Mouse (Mus musculus): ENCODE data around the gene Prr7. TPM values are rescaled to one million over a fixed set of nuclear protein-coding genes. Genes with fewer than 3 reads are reported as not detected.

Gene Prr7
- 10 to 100 TPM in 1 of 2 experiments, 1 to 10 TPM in 1; 8.3 to 10.5 TPM for total RNA-seq (2023)

GRCm38 (mm10) chr13:55464027-55464884, at the start of gene Prr7:
Prr7 (plus strand) TSS chr13:55464267.

GRCm38 (mm10) chr13:55414743-55415380, 49.2 kb upstream of the Prr7 start, which contains the start of gene Pfn3:
Pfn3 (minus strand) TSS chr13:55415232.

GRCm38 (mm10) chr13:55426613-55427012, 37.5 kb upstream of the Prr7 start, which contains the start of gene F12:
F12 (minus strand) TSS chr13:55426793.

GRCm38 (mm10) chr13:55444937-55445315, 19.1 kb upstream of the Prr7 start, which contains the start of gene Grk6:
Grk6 (plus strand) TSS chr13:55445072.

GRCm38 (mm10) chr13:55487578-55488498, 23.8 kb downstream of the Prr7 start, which contains the start of gene Dbn1:
Dbn1 (minus strand) TSS chr13:55488111.

GRCm38 (mm10) chr13:55513111-55513748, 49.2 kb downstream of the Prr7 start, which contains the start of gene Pdlim7:
Pdlim7 (minus strand) TSS chr13:55513676.

Other genes with a start within 250 kb of the Prr7 start
- gene Prelid1, start 143.8 kb upstream of the Prr7 start, total RNA-seq (2023) = 100 to 1,000 TPM; 196 to 208 TPM
- gene Rab24, start 142.3 kb upstream of the Prr7 start, total RNA-seq (2023) = 10 to 100 TPM; 73.9 to 75.8 TPM
- 10 to 100 TPM; 15.2 to 16.0 TPM for gene Mxd3, start 134.4 kb upstream of the Prr7 start, total RNA-seq (2023)
- gene Lman2, start 101.5 kb upstream of the Prr7 start, total RNA-seq (2023) = 10 to 100 TPM; 77.1 to 89.8 TPM
- gene Rgs14, start 94.5 kb upstream of the Prr7 start, total RNA-seq (2023) = 100 to 1,000 TPM; 106 to 113 TPM
- gene Slc34a1, start 66.1 kb upstream of the Prr7 start, total RNA-seq (2023) = not detected
- gene Pfn3, start 49.0 kb upstream of the Prr7 start, total RNA-seq (2023) = not detected
- gene F12, start 37.5 kb upstream of the Prr7 start, total RNA-seq (2023) = 1 to 10 TPM; 2.2 TPM
- 100 to 1,000 TPM; 211 to 221 TPM for gene Grk6, start 19.2 kb upstream of the Prr7 start, total RNA-seq (2023)
- under 1 TPM; 0.20 to 0.47 TPM for gene Dbn1, start 23.8 kb downstream of the Prr7 start, total RNA-seq (2023)
- 100 to 1,000 TPM; 107 to 126 TPM for gene Pdlim7, start 49.4 kb downstream of the Prr7 start, total RNA-seq (2023)
- gene Dok3, start 65.0 kb downstream of the Prr7 start, total RNA-seq (2023) = 100 to 1,000 TPM; 326 to 337 TPM
- gene Ddx41, start 72.4 kb downstream of the Prr7 start, total RNA-seq (2023) = 10 to 100 TPM; 36.1 to 39.6 TPM
- gene Fam193b, start 106.9 kb downstream of the Prr7 start, total RNA-seq (2023) = 10 to 100 TPM; 84.2 to 84.9 TPM
- gene Tmed9, start 109.5 kb downstream of the Prr7 start, total RNA-seq (2023) = 10 to 100 TPM; 61.5 to 73.1 TPM
- gene B4galt7, start 135.6 kb downstream of the Prr7 start, total RNA-seq (2023) = 10 to 100 TPM in 1 of 2 experiments, 1 to 10 TPM in 1; 10.0 to 10.5 TPM
- 10 to 100 TPM; 11.4 to 12.8 TPM for gene Caml, start 158.7 kb downstream of the Prr7 start, total RNA-seq (2023)
- gene Ddx46, start 170.8 kb downstream of the Prr7 start, total RNA-seq (2023) = 10 to 100 TPM; 34.6 to 38.5 TPM
- gene B230219D22Rik, start 228.9 kb downstream of the Prr7 start, total RNA-seq (2023) = 10 to 100 TPM; 24.5 to 28.5 TPM

All from neutrophil, adult 59 days (primary cell).